Mouse (Mus musculus) gastrocnemius, postnatal 36 days (tissue): ENCODE measurements at regions not wholly inside any gene's neighbourhood (a gene's known extent, or its start where the extent isn't known, plus 50 kb on each side); places are given as distances from the start of the nearest gene placed in this dataset.

Experiments used
- DNase-seq, 2 experiments: peaks; one replicate each; pipeline ENCODE4 v3.0.0; 2022
- intact Hi-C: fragments of 180-260 bp; cut with DNase I; formaldehyde crosslinking; loops from one replicate; pipeline ENCODE4 v1.15.1; 2025

- intact Hi-C loops, result no loop called here
- DNase-seq, result no peak
Measured at GRCm38 (mm10) chr13:69182478-69182877, 183.1 kb upstream of the Adcy2 start.

GRCm38 (mm10) chr13:69190661-69191060 is 191.3 kb upstream of the Adcy2 start:
- DNase-seq, result no peak
- intact Hi-C loops, result no loop called here

GRCm38 (mm10) chr13:69196464-69196871 is 197.1 kb upstream of the Adcy2 start:
- DNase-seq, result no peak
- intact Hi-C loops, result no loop called here

GRCm38 (mm10) chr13:69207741-69208568 is 208.6 kb upstream of the Adcy2 start:
- intact Hi-C loops, result no loop called here
- DNase-seq, result no peak

GRCm38 (mm10) chr13:69208569-69208881 is 209.2 kb upstream of the Adcy2 start:
- intact Hi-C loops, result no loop called here
- no peak for DNase-seq

- intact Hi-C loops, result no loop called here
- no peak for DNase-seq
Measured at GRCm38 (mm10) chr13:69216579-69216978, 217.2 kb upstream of the Adcy2 start.

GRCm38 (mm10) chr13:69220425-69220824 is 221.1 kb upstream of the Adcy2 start:
- no peak for DNase-seq
- intact Hi-C loops, result no loop called here

GRCm38 (mm10) chr13:69226538-69226937 is 227.2 kb upstream of the Adcy2 start:
- DNase-seq, result no peak
- intact Hi-C loops, result no loop called here

GRCm38 (mm10) chr13:69230361-69230943 is 231.1 kb upstream of the Adcy2 start:
- intact Hi-C loops, result no loop called here
- DNase-seq, result no peak

GRCm38 (mm10) chr13:69236386-69236785 is 237.0 kb upstream of the Adcy2 start:
- no peak for DNase-seq
- intact Hi-C loops, result no loop called here

GRCm38 (mm10) chr13:69237918-69238317 is 238.6 kb upstream of the Adcy2 start:
- intact Hi-C loops, result no loop called here
- no peak for DNase-seq

- no peak for DNase-seq
Measured at GRCm38 (mm10) chr13:69239261-69239915, 240.0 kb upstream of the Adcy2 start.

GRCm38 (mm10) chr13:69242544-69243296 is 243.4 kb upstream of the Adcy2 start:
- intact Hi-C loops, result no loop called here
- no peak for DNase-seq

More at GRCm38 (mm10) chr13:69239261-69239915, 240.0 kb upstream of the Adcy2 start:
- intact Hi-C loops, result no loop called here

- no peak for DNase-seq
- intact Hi-C loops, result no loop called here
Measured at GRCm38 (mm10) chr13:69250334-69251129, 251.2 kb upstream of the Adcy2 start.

- intact Hi-C loops, result no loop called here
Measured at GRCm38 (mm10) chr13:69251130-69251561, 251.8 kb upstream of the Adcy2 start.

GRCm38 (mm10) chr13:69252335-69252734 is 253.0 kb upstream of the Adcy2 start:
- intact Hi-C loops, result no loop called here
- peak; percentile 60 to 62 for DNase-seq

More at GRCm38 (mm10) chr13:69251130-69251561, 251.8 kb upstream of the Adcy2 start:
- DNase-seq, result no peak

- intact Hi-C loops, result no loop called here
- no peak for DNase-seq
Measured at GRCm38 (mm10) chr13:69260485-69260884, 261.1 kb upstream of the Adcy2 start.

- intact Hi-C loops, result no loop called here
- no peak for DNase-seq
Measured at GRCm38 (mm10) chr13:69260972-69261371, 261.6 kb upstream of the Adcy2 start.

- no peak for DNase-seq
- intact Hi-C loops, result no loop called here
Measured at GRCm38 (mm10) chr13:69263722-69264121, 264.4 kb upstream of the Adcy2 start.

GRCm38 (mm10) chr13:69266071-69266470 is 266.7 kb upstream of the Adcy2 start:
- no peak for DNase-seq
- intact Hi-C loops, result no loop called here
